Mouse (Mus musculus) common myeloid progenitor, adult 5-6 weeks (primary cell): ENCODE data around the gene Sardh. TPM values are rescaled to one million over a fixed set of nuclear protein-coding genes. Genes with fewer than 3 reads are reported as not detected.

Experiments
- ATAC-seq: replicated peaks from 2 replicates; pipeline ENCODE4 v1.8.0; 2016; ENCODE audit warnings: low read depth, mild to moderate bottlenecking, moderate TSS enrichment, inconsistent platforms; ENCODE audit not compliant: poor library complexity, severe bottlenecking
- total RNA-seq: library from RNA; stranded (forward); fragments of 200-1000, 187-1606 nt; gene quantifications from 2 replicates; pipeline ENCODE4 v1.2.3, GENCODE M21; 2017

Gene Sardh
- total RNA-seq, 1 experiment from 2014 or later: 1.1 TPM

- no peak for ATAC-seq
Observed at GRCm38 (mm10) chr2:27228809-27229480, 19.2 kb downstream of the Sardh start.

GRCm38 (mm10) chr2:27226572-27226971, 21.6 kb downstream of the Sardh start:
- no peak for ATAC-seq

GRCm38 (mm10) chr2:27223012-27223421, 25.1 kb downstream of the Sardh start:
- no peak for ATAC-seq

- no peak for ATAC-seq
Observed at GRCm38 (mm10) chr2:27218569-27218968, 29.6 kb downstream of the Sardh start.

DNA sequence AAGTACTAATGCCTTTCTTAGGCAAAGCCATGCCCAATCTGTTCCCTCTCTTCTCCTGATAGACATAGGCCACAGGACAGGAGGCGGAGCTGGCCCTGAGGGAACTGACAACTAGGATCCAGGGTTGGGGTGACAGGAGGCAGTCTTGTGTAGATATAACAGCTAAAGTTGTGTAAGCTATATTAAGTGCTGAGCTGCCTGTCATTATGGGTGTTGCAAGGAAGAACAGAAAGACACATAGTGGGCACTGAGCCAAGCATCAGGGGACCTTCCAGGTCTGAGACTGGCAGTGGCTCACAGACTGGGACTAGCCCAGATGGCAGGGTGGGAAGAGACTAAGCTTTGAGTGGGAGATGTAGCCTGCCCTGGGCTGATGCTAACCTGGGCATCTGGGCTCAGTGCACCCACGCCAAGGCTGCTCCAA, 30.0 kb downstream of the Sardh start:
- ATAC-seq: no peak

GRCm38 (mm10) chr2:27215537-27215936, 32.6 kb downstream of the Sardh start:
- no peak for ATAC-seq

GRCm38 (mm10) chr2:27211966-27212893, 35.9 kb downstream of the Sardh start:
- no peak for ATAC-seq

- no peak; the same call in 1 of the 2 replicates for ATAC-seq
Observed at GRCm38 (mm10) chr2:27210676-27211210, 37.4 kb downstream of the Sardh start.

GRCm38 (mm10) chr2:27210255-27210654, 37.9 kb downstream of the Sardh start:
- ATAC-seq: 0 out of 2 replicates have a peak, but pooled peaks have one; percentile 51

DNA sequence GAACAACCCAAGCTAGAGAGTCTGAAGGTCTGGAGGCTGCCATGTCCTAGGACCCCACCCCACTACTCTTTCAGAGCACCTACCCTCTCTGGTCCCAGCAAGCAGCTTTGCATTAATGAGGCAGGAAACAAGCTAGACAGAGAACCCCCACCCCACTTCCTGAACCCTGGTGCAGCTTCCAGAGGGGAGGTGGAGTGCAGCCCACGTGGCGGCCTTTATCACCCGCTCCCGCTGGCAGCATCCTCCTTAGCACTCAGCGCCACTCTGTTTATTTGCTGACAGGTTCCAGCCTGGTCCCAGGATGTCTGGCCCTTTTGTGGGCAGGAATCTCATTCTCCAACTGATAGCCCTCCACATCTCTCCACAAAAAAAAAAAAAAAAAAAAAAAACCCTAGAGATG, 38.3 kb downstream of the Sardh start:
- peak; percentile 45; the same call in 1 of the 2 replicates for ATAC-seq

DNA sequence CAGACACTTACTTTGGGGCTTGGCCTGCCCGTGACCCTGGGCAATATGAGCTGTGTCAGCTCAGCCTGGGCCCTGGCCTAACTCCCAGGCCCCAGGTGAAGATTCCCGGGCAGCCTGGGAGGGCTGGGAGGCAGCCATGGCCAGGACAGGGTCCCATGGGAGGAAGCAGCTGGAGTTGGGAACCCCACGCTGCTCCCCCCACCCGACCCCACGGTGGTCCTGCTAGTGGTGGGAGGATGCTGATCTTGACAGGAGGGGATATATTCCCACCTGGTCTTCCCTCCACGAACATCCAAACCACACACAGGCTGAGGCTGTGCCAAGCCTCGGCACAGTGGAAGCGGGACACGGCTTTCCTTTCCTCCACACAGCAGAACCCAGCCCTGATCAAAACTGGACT, 38.8 kb downstream of the Sardh start:
- ATAC-seq: no peak

DNA sequence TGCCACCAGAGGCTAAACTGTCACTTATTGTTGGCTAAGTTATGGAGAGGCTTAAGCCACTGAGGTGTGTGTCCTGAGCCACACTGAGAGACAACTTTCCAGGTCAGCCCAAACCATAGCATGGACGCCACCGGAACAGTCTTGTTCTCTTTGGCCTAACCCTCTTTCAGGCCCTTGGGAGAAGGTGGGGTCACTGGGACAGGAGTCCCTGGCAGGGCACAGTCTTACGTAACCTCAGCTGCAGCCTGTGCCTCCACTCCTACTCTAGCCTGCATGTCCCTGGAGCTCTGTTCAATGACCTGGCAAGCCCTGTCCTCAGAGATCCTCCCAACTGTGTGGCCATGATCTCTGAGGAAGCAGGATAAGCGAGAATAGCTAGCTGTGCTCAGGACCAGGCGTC, 41.0 kb downstream of the Sardh start:
- no peak for ATAC-seq

DNA sequence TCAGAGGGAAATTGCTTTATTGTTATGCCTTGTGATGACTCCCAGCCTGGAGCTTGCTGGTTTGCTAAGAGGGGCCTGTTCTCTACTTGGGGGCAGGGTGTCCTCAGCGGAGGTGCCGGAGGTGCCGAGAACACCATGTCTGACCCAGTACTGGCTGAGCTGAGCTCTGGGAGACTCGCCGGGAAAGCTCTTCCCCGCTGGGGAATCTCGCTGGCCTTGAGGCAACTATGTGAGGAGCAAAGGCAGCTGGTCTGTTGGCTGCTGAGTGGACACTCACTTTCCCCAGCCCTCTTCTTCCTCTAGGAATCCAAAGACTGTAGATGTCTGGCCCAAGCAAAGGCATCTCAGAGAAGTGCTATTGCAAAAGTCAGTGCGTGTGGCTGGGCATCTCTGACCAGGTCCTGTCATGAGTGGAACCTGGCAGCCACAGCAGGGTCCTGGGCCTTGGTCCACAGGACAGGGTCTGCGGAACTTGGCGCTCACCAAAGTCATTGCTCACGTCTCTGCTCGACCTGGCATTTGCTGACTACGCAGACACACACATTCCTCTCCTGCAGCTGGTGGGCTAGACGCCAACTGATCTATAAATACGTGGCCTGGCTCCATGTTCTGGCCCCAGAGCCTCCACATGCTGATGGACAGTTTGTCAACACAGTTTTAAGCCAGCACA, 41.9 kb downstream of the Sardh start:
- ATAC-seq: no peak

- ATAC-seq: no peak
Observed at GRCm38 (mm10) chr2:27205666-27206065, 42.5 kb downstream of the Sardh start.

DNA sequence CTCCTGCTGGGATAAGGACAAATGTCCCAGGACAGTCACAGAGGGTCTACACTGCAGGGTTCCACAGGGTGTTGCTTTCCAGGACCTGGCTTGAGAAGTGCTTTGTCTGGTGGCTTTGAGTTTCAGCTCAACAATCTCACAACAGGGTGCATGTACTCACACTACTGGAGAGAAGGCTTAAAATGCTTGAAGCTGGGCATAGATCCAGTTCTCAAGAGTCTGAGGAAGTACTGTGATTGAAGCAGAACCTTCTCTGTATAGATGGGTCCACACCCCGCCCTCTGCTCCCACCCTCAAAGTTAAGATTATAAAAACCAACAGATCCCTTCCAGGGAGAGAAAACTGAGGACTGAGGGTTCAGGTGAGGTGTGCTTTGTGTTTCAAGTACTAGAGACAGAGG, 47.6 kb downstream of the Sardh start:
- ATAC-seq: no peak

DNA sequence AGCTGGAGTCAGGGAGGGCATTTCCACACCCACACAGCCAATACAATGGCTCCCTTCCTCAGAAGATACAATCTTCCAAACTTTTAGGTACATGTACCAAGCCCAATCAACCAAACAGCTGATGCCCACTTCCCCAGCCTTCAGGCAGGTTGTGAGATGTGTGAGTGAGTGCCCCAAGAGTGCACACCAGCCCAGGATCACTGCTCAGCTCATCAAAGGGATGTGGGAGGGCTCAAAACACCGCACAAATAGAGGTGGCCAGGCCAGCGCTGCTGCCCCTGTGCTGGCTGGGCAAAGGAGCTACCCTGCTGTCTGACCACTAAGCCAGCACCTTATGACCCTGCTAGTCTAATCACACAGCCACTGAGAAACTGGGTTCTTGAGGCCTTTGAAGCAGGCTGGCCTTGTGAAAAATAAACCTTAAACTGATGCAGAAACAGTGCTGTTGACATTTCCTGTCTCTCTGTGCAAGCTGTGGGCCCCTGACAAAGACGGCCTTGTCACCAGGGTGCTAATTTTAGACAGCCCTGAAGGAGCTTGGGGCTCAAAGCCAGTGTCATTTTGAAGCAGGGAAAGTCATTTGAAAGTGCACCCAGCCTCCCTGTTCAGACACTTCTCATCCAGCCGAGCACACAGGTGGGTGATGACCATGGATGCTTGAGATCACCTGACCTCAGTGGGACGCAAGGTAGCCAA, 49.4 kb downstream of the Sardh start:
- peak; percentile 29; the same call in 1 of the 2 replicates for ATAC-seq

- ATAC-seq: no peak
Observed at GRCm38 (mm10) chr2:27189994-27190393, 58.1 kb downstream of the Sardh start.

- ATAC-seq: no peak
Observed at GRCm38 (mm10) chr2:27187531-27187930, 60.6 kb downstream of the Sardh start.

GRCm38 (mm10) chr2:27183734-27184133, 64.4 kb downstream of the Sardh start:
- no peak for ATAC-seq

DNA sequence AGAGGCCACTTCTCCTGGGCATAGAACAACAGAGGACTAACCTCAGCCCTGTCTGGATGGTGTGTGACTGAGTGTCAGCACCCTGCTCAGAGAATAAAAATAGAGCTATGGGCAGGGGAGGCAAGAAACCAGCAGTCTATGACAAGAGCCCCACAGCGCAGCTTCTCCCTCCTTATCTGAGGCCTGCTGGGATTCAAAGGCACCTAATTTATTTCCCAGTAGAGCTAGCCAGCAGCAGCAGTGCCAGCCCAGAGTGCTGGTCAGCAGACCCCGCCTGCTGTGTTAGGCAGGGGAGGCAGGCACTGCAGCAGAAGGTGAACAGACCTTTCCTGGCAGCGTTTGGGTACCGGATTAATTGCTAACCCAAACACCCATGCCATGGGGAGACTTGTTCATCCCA, 66.2 kb downstream of the Sardh start:
- ATAC-seq: no peak
